Mouse (Mus musculus) gastrocnemius, postnatal 10 days (tissue): Measurements from ENCODE around the gene P2ry12. TPM values are rescaled to one million over a fixed set of nuclear protein-coding genes. Genes with fewer than 3 reads are reported as not detected.

Experiments used
- DNase-seq: peaks from one replicate; pipeline ENCODE4 v3.0.0; 2021; ENCODE audit warnings: mixed read lengths
- total RNA-seq, 2 experiments: library from RNA; stranded (reverse); gene quantifications; 2 replicates each; pipeline ENCODE4 v1.2.3; 2021

P2ry12 gene
- total RNA-seq, 2 experiments from 2014 or later: 2.4 to 2.9 TPM

- no peak for DNase-seq
Observed at GRCm38 (mm10) chr3:59182129-59182528, 80.5 kb downstream of the P2ry12 start.

GRCm38 (mm10) chr3:59181134-59181533 is 81.5 kb downstream of the P2ry12 start:
- DNase-seq: no peak

GRCm38 (mm10) chr3:59176871-59177270 is 85.8 kb downstream of the P2ry12 start:
- DNase-seq: no peak

- peak; percentile 16 for DNase-seq
Observed at GRCm38 (mm10) chr3:59175234-59175633, 87.4 kb downstream of the P2ry12 start.

- no peak for DNase-seq
Observed at GRCm38 (mm10) chr3:59174426-59175154, 88.1 kb downstream of the P2ry12 start.

GRCm38 (mm10) chr3:59169921-59170627 is 92.6 kb downstream of the P2ry12 start:
- no peak for DNase-seq

- no peak for DNase-seq
Observed at GRCm38 (mm10) chr3:59169215-59169614, 93.5 kb downstream of the P2ry12 start.

- DNase-seq: no peak
Observed at GRCm38 (mm10) chr3:59168476-59168875, 94.2 kb downstream of the P2ry12 start.

GRCm38 (mm10) chr3:59167417-59168054 is 95.1 kb downstream of the P2ry12 start:
- no peak for DNase-seq

Other genes with a start within 250 kb of the P2ry12 start
- under 1 TPM in 1 of 2 experiments, not detected in 1; 0.09 TPM for gene Gpr171, start 161.1 kb downstream of the P2ry12 start, total RNA-seq
- 1 to 10 TPM; 2.5 TPM for gene P2ry14, start 109.3 kb downstream of the P2ry12 start, total RNA-seq
- gene Gpr87, start 67.8 kb downstream of the P2ry12 start, total RNA-seq: not detected
- gene P2ry13, start 52.0 kb downstream of the P2ry12 start, total RNA-seq: 1 to 10 TPM in 1 of 2 experiments, under 1 TPM in 1; 0.59 to 1.1 TPM
- 10 to 100 TPM; 29.3 to 40.9 TPM for gene Igsf10, start 81.5 kb upstream of the P2ry12 start, total RNA-seq